Mouse (Mus musculus) ES-E14 (cell line): ENCODE data around the gene Mvd. TPM values are rescaled to one million over a fixed set of nuclear protein-coding genes. Genes with fewer than 3 reads are reported as not detected.

Source experiments
- DNase-seq: peaks from one replicate; pipeline ENCODE4 v3.0.0-alpha.2; 2013; ENCODE audit warnings: low read depth, low spot score
- H3K27ac ChIP-seq: 2 replicates; pipeline ENCODE4 v1.5.1; 2012; ENCODE audit warnings: low read depth, mild to moderate bottlenecking, low read length, moderate library complexity, mixed read lengths; ENCODE audit not compliant: poor library complexity, insufficient read depth, severe bottlenecking
- H3K36me3 ChIP-seq: 2 replicates; pipeline ENCODE4 v1.6.1; 2012; ENCODE audit warnings: mild to moderate bottlenecking, low read length, moderate library complexity, mixed read lengths; ENCODE audit not compliant: control insufficient read depth, poor library complexity, insufficient read depth, severe bottlenecking
- H3K4me1 ChIP-seq, 2 experiments: fragments of 150-350 bp in 1 of 2; sonication (generic) in 1 of 2; 2 replicates each; pipeline ENCODE4 v1.6.1; 2012; ENCODE audit warnings: low read length in 2 of 2, mild to moderate bottlenecking in 1 of 2, mixed read lengths in 1 of 2; ENCODE audit not compliant: control insufficient read depth in 2 of 2, insufficient read depth in 2 of 2, poor library complexity in 1 of 2
- H3K4me3 ChIP-seq, 2 experiments: fragments of 150-350 bp in 1 of 2; sonication (generic) in 1 of 2; 2 replicates each; pipeline ENCODE4 v1.5.1; 2012; ENCODE audit warnings: low read length in 2 of 2, low read depth in 1 of 2, mild to moderate bottlenecking in 1 of 2, mixed read lengths in 1 of 2; ENCODE audit not compliant: insufficient read depth in 1 of 2, poor library complexity in 1 of 2, severe bottlenecking in 1 of 2
- H3K9ac ChIP-seq: 2 replicates; pipeline ENCODE4 v1.6.1; 2012; ENCODE audit warnings: low read depth, mild to moderate bottlenecking, low read length, mixed read lengths; ENCODE audit not compliant: poor library complexity, insufficient read depth, severe bottlenecking
- H3K9me3 ChIP-seq: fragments of 150-350 bp; sonication (generic); 2 replicates; pipeline ENCODE4 v1.6.1; 2012; ENCODE audit warnings: low read depth, mild to moderate bottlenecking, low read length; ENCODE audit not compliant: control insufficient read depth, insufficient read depth
- CHD2 ChIP-seq: IDR thresholded peaks from 2 replicates; pipeline ENCODE4 v1.6.1; 2014; ENCODE audit warnings: mild to moderate bottlenecking, low read depth, low read length, inconsistent platforms
- HCFC1 ChIP-seq: IDR thresholded peaks from 2 replicates; pipeline ENCODE4 v1.6.1; 2012; ENCODE audit warnings: low read length, inconsistent platforms, borderline replicate concordance; ENCODE audit not compliant: insufficient read depth
- MAFK ChIP-seq: IDR thresholded peaks from 2 replicates; pipeline ENCODE4 v1.6.1; 2014; ENCODE audit warnings: mild to moderate bottlenecking, low read depth, low read length, inconsistent platforms; ENCODE audit not compliant: insufficient read depth
- ZC3H11A ChIP-seq: IDR thresholded peaks from 2 replicates; pipeline ENCODE4 v1.6.1; 2012; ENCODE audit warnings: low read depth, mild to moderate bottlenecking, inconsistent platforms, low read length, borderline replicate concordance
- ZNF384 ChIP-seq: IDR thresholded peaks from 2 replicates; pipeline ENCODE4 v1.6.1; 2012; ENCODE audit warnings: low read depth, low read length, inconsistent platforms
- in situ Hi-C, 2 experiments: fragments of 600-800 bp; cut with MboI; formaldehyde crosslinking; loops; one replicate each; pipeline ENCODE4 v1.15.1; 2025; ENCODE audit warnings: low sequenced_read_pairs in 2 of 2, inconsistent platforms in 1 of 2; ENCODE audit not compliant: unreplicated experiment in 2 of 2
- total RNA-seq: library from RNA; depleted of rRNA; stranded (reverse); fragments of 300-350 nt; gene quantifications from 2 replicates; pipeline ENCODE4 v1.2.3, GENCODE M21; 2012

Mvd gene
- total RNA-seq, 1 experiment, result 35.2 TPM

DNA sequence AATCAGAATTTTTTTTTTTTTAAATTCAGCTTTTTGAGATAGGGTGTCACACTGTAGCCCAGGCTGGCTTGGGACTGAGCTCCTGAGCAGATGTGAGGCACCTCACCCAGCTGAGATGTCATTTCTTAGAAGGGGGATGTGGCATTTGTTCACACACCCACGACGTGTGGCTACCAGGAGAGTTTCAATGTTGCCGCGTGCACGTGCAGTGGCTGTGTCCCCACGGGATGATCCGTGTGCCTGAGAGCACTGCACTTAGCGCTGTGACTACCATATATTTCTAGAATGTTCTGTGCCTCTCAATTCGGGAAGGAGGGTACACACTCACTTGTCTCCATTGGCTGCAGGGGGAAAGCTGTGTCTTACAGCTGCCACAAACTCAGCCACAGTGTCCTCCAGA is 7.1 kb downstream of the Mvd start:
- H3K36me3 ChIP-seq, result peaks cover 34% of the 10 kb centered on the region; the same call in 1 of the 2 replicates
- TF ChIP-seq HCFC1 (no peak), ZC3H11A (no peak), ZNF384 (no peak), CHD2 (no peak), MAFK (no peak)
- in situ Hi-C loops, result no loop called here
- H3K4me3 ChIP-seq, result no peak overlapping the region
- H3K4me1 ChIP-seq, result peaks cover 3 to 34% of the 10 kb centered on the region in 2 experiments; a peak in 2 of 4 replicates
- no peak overlapping the region for H3K27ac ChIP-seq
- no peak overlapping the region for H3K9ac ChIP-seq
- no peak for DNase-seq
- H3K9me3 ChIP-seq, result no peaks in the 10 kb centered on the region

DNA sequence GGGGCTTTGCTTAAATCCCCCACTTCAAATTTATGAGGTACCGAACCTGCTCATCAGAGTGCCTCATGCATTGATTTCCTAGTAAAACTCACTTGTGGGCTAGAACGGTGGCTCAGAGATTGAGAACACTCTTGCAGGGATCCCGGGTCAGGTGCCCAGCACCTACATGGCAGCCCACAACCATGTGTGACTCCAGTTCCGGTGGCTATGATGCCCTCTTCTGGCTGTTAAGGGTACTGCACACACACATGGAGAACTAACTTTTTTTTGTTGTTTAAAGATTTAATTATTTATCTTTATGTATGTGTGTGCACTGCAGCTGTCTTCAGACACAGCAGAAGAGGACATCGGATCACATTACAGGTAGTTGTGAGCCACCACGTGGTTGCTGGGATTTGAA is 7.8 kb downstream of the Mvd start:
- no peak overlapping the region for H3K27ac ChIP-seq
- no peaks in the 10 kb centered on the region for H3K9me3 ChIP-seq
- DNase-seq, result no peak
- H3K4me3 ChIP-seq, result no peak overlapping the region
- TF ChIP-seq CHD2 (no peak), ZNF384 (no peak), MAFK (no peak), ZC3H11A (no peak), HCFC1 (no peak)
- H3K9ac ChIP-seq, result no peak overlapping the region
- in situ Hi-C loops, result no loop called here
- peaks cover 34% of the 10 kb centered on the region; the same call in 1 of the 2 replicates for H3K36me3 ChIP-seq
- peaks cover 3 to 34% of the 10 kb centered on the region in 2 experiments; a peak in 2 of 4 replicates for H3K4me1 ChIP-seq

DNA sequence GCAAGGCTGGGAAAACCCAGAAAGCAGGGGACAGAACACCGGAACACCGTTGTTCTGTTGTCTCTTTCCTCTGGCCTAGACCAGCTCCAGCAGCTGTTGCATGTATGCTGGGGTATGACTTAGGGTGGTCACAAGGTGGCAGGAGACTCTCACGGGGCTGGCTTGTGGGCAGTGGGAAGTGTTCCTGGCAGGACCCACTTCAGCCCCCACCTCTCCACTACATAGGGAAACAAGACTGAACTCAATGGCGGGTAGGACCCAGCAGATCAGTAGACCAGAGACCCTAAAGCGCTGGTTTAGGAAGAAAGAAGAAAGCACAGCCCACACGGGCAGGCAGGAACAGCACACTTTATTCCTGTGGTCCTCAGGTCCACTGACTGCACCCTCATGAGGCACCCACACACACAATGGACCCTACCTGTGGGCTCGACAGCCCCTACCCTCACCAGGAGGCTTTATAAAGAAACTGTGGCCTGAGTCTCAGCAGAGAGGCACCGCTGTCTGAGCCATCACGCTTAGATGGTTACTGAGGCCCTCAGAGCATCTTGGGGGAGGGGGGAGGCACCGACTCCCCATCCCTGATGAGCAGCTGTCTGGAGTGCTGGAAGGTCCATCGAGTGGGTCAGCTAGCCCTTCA is 9.8 kb downstream of the Mvd start:
- TF ChIP-seq ZNF384 (no peak), HCFC1 (no peak), ZC3H11A (no peak), CHD2 (no peak), MAFK (no peak)
- Histone ChIP-seq H3K4me1 (peaks cover 3 to 33% of the 10 kb centered on the region in 2 experiments; a peak in 2 of 4 replicates), H3K9me3 (no peaks in the 10 kb centered on the region), H3K27ac (no peak overlapping the region; the same call in 1 of the 2 replicates), H3K36me3 (peaks cover 27% of the 10 kb centered on the region; the same call in 1 of the 2 replicates), H3K9ac (no peak overlapping the region), H3K4me3 (peak overlapping the region in 1 of 2 experiments; percentile 74; a peak in 2 of 4 replicates)
- DNase-seq, result no peak
- in situ Hi-C loops, result no loop called here

DNA sequence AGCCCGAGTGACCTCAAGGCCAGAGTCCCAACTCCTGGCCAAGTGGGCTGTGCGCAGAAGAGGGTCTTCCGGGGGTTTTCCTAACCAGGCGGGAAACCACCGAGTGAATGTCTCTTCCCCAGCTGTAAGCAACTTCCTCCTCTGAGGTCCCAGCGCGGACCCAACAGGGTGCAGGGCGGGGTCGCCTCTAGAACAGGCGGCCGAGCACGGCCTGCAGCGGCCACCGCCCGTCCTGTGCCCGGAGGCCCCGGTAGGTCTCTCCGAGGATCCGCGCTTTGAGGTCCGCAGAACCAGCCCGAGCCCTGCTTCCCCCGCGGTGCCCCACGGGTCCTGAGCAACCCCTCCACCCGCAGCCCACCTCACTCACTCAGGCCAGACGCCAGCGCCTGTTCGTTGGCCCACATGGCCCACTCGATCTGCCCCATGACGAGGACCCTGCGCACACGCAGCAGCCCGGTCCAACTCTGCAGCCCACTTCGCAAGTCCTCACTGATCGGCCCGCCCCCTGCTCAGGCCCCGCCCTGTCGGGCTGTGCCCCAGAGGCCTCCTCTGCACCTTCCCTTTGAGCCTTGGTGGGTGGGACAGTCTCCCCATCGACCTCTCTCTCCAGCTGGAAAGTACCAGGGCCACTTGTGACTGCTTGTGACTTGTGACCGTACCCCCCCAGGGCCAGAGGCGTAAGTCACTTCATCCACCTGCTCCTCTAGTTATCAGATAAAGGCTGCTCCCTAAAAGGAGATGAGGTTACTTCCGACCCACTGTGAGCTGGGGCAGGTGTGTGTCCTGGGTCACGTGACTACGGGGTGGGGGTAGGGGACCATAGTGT is 10.6 kb downstream of the Mvd start, which contains the start of gene Cyba:
TSS of gene Cyba (minus strand) at position 488 of the 826 bp plus-strand sequence.
- in situ Hi-C loops, result no loop called here
- Histone ChIP-seq H3K9ac (peak within 1 kb of the TSS; percentile 74), H3K9me3 (no peaks in the 10 kb centered on the region), H3K27ac (no peak within 1 kb of the TSS; the same call in 1 of the 2 replicates), H3K4me1 (peaks cover 3 to 32% of the 10 kb centered on the region in 2 experiments; a peak in 2 of 4 replicates), H3K36me3 (peaks cover 27% of the 10 kb centered on the region; the same call in 1 of the 2 replicates), H3K4me3 (peak within 1 kb of the TSS; percentile 71 to 74)
- peak; percentile 47 for DNase-seq
- TF ChIP-seq ZNF384 (no peak), HCFC1 (peak; percentile 22; the same call in 1 of the 2 replicates), MAFK (no peak), ZC3H11A (no peak), CHD2 (no peak)
